Mouse (Mus musculus): ENCODE data around the gene Hdhd3. TPM values are rescaled to one million over a fixed set of nuclear protein-coding genes. Genes with fewer than 3 reads are reported as not detected.

Hdhd3 gene
- not detected for polyA plus RNA-seq (2014; fragmentation: Illumina TruSeq; extraction: RNeasy Lipid Tissue Mini Kit (QIAGEN cat#74804); ENCODE audit: low read depth, low replicate concordance)

GRCm38 (mm10) chr4:62503374-62503970 is at the start of gene Hdhd3:
Hdhd3 (minus strand) TSS chr4:62503467.

GRCm38 (mm10) chr4:62524651-62525488 is 21.6 kb upstream of the Hdhd3 start, which contains the start of the genes Pole3 and 4933430I17Rik:
Pole3 (minus strand) TSS chr4:62525068.
4933430I17Rik (plus strand) TSS chr4:62525369.

GRCm38 (mm10) chr4:62519849-62520233 is 16.6 kb upstream of the Hdhd3 start, which contains the start of gene Alad:
Alad (minus strand) TSS chr4:62519918.

GRCm38 (mm10) chr4:62479937-62480708 is 23.1 kb downstream of the Hdhd3 start, which contains the start of gene Bspry:
Bspry (plus strand) TSS chr4:62480053.

GRCm38 (mm10) chr4:62470598-62471051 is 32.6 kb downstream of the Hdhd3 start, which contains the start of gene Wdr31:
Wdr31 (minus strand) TSS chr4:62470896.

Other genes with a start within 250 kb of the Hdhd3 start
- 26.8 TPM for gene Slc31a2, start 240.9 kb downstream of the Hdhd3 start, polyA plus RNA-seq (2014; fragmentation: Illumina TruSeq; extraction: RNeasy Lipid Tissue Mini Kit (QIAGEN cat#74804); ENCODE audit: low read depth, low replicate concordance)
- gene Fkbp15, start 142.9 kb downstream of the Hdhd3 start, polyA plus RNA-seq (2014; fragmentation: Illumina TruSeq; extraction: RNeasy Lipid Tissue Mini Kit (QIAGEN cat#74804); ENCODE audit: low read depth, low replicate concordance) = 17.0 TPM
- gene Slc31a1, start 142.7 kb downstream of the Hdhd3 start, polyA plus RNA-seq (2014; fragmentation: Illumina TruSeq; extraction: RNeasy Lipid Tissue Mini Kit (QIAGEN cat#74804); ENCODE audit: low read depth, low replicate concordance) = 147 TPM
- gene Cdc26, start 94.8 kb downstream of the Hdhd3 start, polyA plus RNA-seq (2014; fragmentation: Illumina TruSeq; extraction: RNeasy Lipid Tissue Mini Kit (QIAGEN cat#74804); ENCODE audit: low read depth, low replicate concordance) = 68.4 TPM
- 29.9 TPM for gene Prpf4, start 94.7 kb downstream of the Hdhd3 start, polyA plus RNA-seq (2014; fragmentation: Illumina TruSeq; extraction: RNeasy Lipid Tissue Mini Kit (QIAGEN cat#74804); ENCODE audit: low read depth, low replicate concordance)
- gene Rnf183, start 68.2 kb downstream of the Hdhd3 start, polyA plus RNA-seq (2014; fragmentation: Illumina TruSeq; extraction: RNeasy Lipid Tissue Mini Kit (QIAGEN cat#74804); ENCODE audit: low read depth, low replicate concordance) = not detected
- gene Wdr31, start 32.6 kb downstream of the Hdhd3 start, polyA plus RNA-seq (2014; fragmentation: Illumina TruSeq; extraction: RNeasy Lipid Tissue Mini Kit (QIAGEN cat#74804); ENCODE audit: low read depth, low replicate concordance) = 1.0 TPM
- 0.35 TPM for gene Bspry, start 23.4 kb downstream of the Hdhd3 start, polyA plus RNA-seq (2014; fragmentation: Illumina TruSeq; extraction: RNeasy Lipid Tissue Mini Kit (QIAGEN cat#74804); ENCODE audit: low read depth, low replicate concordance)
- 1.2 TPM for gene Alad, start 16.5 kb upstream of the Hdhd3 start, polyA plus RNA-seq (2014; fragmentation: Illumina TruSeq; extraction: RNeasy Lipid Tissue Mini Kit (QIAGEN cat#74804); ENCODE audit: low read depth, low replicate concordance)
- gene Pole3, start 21.6 kb upstream of the Hdhd3 start, polyA plus RNA-seq (2014; fragmentation: Illumina TruSeq; extraction: RNeasy Lipid Tissue Mini Kit (QIAGEN cat#74804); ENCODE audit: low read depth, low replicate concordance) = 75.5 TPM
- gene 4933430I17Rik, start 21.9 kb upstream of the Hdhd3 start, polyA plus RNA-seq (2014; fragmentation: Illumina TruSeq; extraction: RNeasy Lipid Tissue Mini Kit (QIAGEN cat#74804); ENCODE audit: low read depth, low replicate concordance) = not detected
- gene Rgs3, start 56.4 kb upstream of the Hdhd3 start, polyA plus RNA-seq (2014; fragmentation: Illumina TruSeq; extraction: RNeasy Lipid Tissue Mini Kit (QIAGEN cat#74804); ENCODE audit: low read depth, low replicate concordance) = 2.5 TPM